Mouse (Mus musculus) left cerebral cortex, postnatal 36 days (tissue): ENCODE data around the gene Ak8. TPM values are rescaled to one million over a fixed set of nuclear protein-coding genes. Genes with fewer than 3 reads are reported as not detected.

Experiments used
- DNase-seq, 2 experiments: peaks; one replicate each; pipeline ENCODE4 v3.0.0; 2021 to 2022; ENCODE audit warnings: low spot score in 2 of 2, mixed read lengths in 1 of 2
- intact Hi-C: fragments of 180-260 bp; cut with DNase I; formaldehyde crosslinking; loops from one replicate; pipeline ENCODE4 v1.15.1; 2025
- total RNA-seq, 2 experiments: library from RNA; stranded (reverse); gene quantifications; 2 replicates each; pipeline ENCODE4 v1.2.3; 2021

The Ak8 gene
- total RNA-seq, result 1 to 10 TPM; 1.6 to 1.7 TPM

DNA sequence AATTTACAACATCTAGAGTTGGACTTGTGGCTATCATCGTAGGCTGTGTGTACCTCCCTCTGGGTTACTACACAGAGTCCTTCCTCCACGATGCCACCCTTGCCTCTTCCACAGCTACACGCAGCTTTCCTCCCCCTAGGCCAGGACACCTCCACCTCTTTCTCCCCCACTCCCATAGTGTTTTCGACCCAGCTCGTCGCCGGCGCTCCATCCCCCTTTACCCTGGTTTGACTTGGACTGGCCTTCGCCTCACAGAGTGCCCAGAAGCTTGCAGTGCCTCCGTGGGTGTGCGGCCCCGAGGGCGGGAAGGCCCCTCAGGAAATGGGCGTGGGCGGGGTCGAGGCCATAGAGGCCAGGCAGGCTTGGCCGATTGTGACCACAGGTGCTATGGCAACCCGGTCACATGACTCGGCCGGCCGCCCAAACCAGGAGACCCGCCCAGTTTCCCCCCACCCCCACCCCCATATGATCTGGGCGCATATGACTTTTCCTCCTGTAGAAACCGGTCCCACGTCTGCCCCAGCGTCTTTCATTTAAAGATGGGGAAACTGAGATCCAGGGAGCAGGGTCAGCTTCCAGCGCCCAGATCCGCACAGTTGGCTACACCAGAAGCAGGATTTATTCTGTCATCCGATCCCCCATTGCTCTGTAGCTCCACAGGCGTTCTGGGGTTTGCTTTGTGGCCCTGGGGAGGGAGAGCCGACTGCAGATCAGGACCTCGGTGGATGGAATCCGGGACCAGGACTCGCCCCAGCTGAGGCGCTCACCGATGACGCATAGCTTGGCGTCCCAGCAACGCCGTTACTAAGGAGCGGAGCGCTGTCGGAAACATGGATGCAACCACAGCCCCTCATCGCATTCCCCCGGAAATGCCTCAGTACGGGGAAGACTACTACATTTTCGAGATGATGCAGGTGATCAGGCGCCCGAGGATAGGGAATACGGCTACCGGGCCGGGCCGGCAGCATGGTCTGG, at the start of gene Ak8, which contains the start of gene Spaca9:
Gene Ak8 (plus strand): TSS at position 804 of the 975 bp plus-strand sequence.
Gene Spaca9 (minus strand): TSS at position 367 of the 975 bp plus-strand sequence.
- intact Hi-C loops, result no loop called here
- peak; percentile 85 for DNase-seq

DNA sequence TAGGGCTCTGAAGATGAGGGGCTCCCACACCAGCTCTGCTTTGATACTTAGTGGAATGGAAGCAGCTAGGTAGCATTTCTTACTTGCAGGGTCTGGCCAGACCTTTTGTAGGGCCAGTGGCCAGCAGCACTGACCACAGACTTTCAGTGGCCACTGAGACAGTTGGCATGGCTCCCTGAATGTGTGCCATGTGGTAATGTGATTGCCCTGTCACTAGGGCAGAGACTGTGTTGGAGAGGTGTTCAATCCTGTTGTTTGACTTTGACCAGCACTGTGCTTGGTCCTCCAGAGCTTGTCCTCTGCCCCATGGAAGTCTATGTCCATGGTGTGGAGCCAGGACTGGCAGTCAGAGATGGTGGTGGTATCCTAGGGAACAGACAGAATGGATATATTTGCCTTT, 49.4 kb upstream of the Ak8 start:
- intact Hi-C loops, result no loop called here
- no peak for DNase-seq

- intact Hi-C loops, result no loop called here
- peak; percentile 34 for DNase-seq
Measured at GRCm38 (mm10) chr2:28653351-28653750, 46.6 kb upstream of the Ak8 start.

- no peak for DNase-seq
- intact Hi-C loops, result no loop called here
Measured at GRCm38 (mm10) chr2:28654295-28654694, 45.7 kb upstream of the Ak8 start.

DNA sequence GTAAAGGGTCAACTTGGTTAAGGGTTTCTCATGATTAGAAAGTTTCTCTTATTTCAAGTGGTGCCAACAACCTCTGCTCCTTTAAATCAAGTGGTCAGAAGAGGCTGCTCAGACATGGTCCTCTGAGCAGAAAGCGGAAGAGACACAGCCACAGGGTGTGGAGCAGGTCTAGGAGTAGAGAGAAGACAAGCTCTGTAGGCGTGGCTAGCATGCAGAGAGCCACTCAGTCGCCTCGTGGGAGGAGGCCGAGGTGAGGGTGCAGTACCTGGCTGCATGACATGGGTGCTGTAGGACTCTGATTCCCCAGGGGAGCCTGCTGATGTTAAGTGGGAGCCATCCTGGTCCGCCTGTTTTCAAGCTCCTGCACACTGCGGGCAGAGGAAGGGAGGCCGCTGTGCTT, 43.7 kb upstream of the Ak8 start:
- no peak for DNase-seq
- intact Hi-C loops, result no loop called here

- no peak for DNase-seq
- intact Hi-C loops, result no loop called here
Measured at GRCm38 (mm10) chr2:28662891-28663290, 37.1 kb upstream of the Ak8 start.

DNA sequence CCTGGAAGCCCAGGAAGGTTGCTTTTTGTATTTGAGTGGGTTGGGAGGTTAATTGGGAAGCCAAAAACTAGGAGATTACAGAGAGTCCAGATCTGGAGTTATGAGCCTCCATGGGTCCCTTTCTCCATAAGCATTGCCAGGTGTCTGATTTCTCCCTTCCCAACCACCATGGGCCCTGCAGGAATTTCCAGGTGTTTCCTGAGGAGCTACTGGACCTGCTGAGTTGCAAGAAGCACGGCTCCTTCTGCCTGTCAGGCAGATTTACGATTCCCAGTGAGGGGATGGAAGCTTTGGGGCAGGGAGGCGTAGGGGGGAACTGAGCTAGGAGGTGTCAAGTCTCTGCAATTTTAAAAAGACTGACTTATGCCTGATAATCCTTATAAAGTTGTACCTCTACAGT, 34.1 kb upstream of the Ak8 start:
- intact Hi-C loops, result no loop called here
- DNase-seq, result no peak

- intact Hi-C loops, result no loop called here
Measured at GRCm38 (mm10) chr2:28671438-28671837, 28.5 kb upstream of the Ak8 start.

DNA sequence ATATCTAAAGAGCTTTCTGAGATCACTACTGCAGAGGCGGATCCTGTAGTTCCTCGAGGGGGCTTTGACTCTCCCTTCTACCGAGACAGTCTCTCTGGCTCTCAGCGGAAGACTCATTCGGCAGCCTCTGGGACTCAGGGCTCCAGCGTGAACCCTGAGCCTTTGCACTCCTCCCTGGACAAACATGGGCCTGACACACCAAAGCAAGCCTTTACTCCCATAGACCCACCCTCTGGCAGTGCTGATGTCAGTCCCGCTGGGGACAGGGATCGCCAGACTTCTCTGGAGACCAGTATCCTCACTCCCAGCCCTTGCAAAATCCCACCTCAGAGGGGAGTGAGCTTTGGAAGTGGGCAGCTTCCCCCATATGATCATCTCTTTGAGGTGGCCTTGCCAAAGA, 24.0 kb upstream of the Ak8 start:
- DNase-seq, result no peak
- intact Hi-C loops, result no loop called here

More at GRCm38 (mm10) chr2:28671438-28671837, 28.5 kb upstream of the Ak8 start:
- DNase-seq, result no peak

DNA sequence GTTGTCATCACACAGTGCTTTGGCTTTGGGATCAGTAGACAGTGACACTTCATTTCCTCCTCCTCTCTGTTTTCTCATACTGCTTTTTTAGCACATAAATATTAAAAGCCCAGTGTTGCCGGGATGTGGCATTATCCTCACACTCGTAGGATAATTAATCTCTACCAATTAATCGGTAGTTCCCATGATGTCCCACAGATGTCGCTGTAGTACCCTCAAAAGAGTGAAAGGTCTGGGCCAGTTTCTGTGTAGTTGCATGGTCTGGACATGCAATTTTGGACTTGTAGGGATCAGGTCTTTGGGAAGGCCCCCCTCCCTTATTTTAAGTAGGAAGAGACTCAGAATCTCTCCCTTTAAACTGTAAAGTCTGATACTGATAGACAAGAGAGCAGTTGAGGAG, 19.3 kb upstream of the Ak8 start:
- no peak for DNase-seq
- intact Hi-C loops, result no loop called here

DNA sequence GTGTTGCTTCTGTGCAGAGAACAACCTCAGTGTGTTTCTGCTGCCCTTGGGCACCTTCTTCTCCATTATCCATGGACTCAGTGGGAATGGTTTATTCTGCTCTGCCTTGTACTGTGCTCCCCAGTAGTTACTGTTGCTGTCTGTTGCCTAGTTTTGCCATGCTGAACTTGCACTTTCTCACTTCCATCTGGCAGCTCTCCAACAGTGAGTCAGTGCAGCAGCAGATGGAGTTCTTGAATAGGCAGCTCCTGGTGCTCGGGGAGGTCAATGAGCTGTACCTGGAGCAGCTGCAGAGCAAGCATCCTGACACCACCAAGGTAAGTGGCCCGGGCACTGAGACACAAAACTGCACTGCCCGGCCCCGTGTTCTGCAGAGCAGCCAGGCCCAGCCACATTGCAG, 18.2 kb upstream of the Ak8 start:
- intact Hi-C loops, result no loop called here
- DNase-seq, result peak; percentile 32 to 40

DNA sequence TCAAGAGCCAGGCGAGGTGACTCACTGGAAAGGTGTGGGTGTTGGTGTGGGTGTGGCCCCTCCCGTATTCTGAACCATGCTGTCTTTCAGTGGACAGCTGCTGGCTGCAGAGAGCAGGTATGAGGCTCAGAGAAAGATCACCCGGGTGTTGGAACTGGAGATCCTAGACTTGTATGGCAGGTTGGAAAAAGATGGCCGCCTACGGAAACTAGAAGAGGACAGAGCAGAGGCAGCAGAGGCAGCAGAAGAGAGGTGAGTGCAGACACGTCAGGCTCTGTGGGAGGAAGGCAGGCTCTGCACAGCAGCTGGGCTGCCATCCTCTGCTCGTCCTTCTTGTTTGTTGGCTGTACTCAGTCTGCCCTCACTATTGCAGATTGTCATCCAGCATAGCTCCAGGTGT, 14.1 kb upstream of the Ak8 start:
- intact Hi-C loops, result loop anchor here (5.0 kb wide), 1 partner anchor 156 kb away; the partner anchor contains the start of genes Ddx31 and Gtf3c4
- peak; percentile 33 to 45 for DNase-seq

GRCm38 (mm10) chr2:28688431-28688830, 11.5 kb upstream of the Ak8 start:
- intact Hi-C loops, result loop anchor here (5.0 kb wide), 1 partner anchor 154 kb away; the partner anchor contains the start of genes Ddx31 and Gtf3c4
- no peak for DNase-seq

- intact Hi-C loops, result no loop called here
- DNase-seq, result peak; percentile 24
Measured at GRCm38 (mm10) chr2:28692692-28693091, 7.3 kb upstream of the Ak8 start.

GRCm38 (mm10) chr2:28698566-28698965, 1.4 kb upstream of the Ak8 start:
- intact Hi-C loops, result no loop called here
- DNase-seq, result no peak

DNA sequence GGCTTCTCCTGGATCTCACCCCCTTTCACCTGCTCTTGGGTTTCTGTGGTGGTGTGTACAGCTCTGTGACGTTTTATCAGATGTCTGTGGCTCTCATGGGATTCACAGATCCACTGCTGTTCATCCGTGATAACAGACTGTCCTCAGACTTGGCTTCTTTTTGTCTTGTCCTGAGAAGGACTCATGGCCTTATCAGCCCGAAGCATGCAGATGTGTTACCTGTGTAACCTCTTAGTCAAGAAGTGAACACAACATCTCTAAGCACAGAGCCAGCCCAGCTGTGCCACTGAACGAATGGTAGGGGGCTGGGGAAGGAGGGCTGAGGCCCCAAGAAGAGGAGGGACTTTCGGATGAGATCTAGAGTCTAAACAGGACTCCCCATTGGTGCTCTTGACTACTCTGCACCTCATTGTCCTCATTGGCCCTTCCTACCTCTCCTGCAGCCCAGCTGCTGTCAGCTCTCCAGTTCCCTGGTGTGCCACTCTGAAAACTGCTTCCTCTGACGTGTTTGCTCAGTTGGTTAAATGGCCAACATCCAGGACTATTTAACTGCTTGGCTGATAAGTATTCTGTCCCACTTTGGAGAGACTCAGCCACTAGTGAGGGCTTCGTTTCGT, 1.8 kb downstream of the Ak8 start:
- DNase-seq, result no peak
- intact Hi-C loops, result no loop called here

GRCm38 (mm10) chr2:28706106-28706636, 6.2 kb downstream of the Ak8 start:
- intact Hi-C loops, result no loop called here
- no peak for DNase-seq

- intact Hi-C loops, result no loop called here
- no peak for DNase-seq
Measured at GRCm38 (mm10) chr2:28706787-28707186, 6.8 kb downstream of the Ak8 start.

DNA sequence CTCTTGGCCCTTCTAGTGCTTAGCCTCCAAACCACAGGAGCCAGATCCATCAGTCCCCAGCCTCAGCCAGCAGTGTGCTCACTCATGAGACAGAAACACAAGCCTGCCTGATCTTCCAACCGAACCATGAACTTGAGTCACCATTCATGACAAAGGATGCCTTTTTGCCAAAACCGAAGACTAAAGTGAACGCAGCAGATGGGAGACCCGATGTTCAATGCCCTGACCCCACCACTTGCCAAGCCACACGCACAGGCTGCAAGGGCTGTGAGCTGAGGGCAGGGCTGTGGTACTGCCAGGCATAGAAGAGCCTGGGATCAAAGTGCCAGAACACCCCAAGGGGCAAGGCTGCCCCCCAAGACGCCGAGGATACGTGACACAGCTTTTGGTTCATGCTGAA, 13.1 kb downstream of the Ak8 start:
- no peak for DNase-seq
- intact Hi-C loops, result no loop called here

DNA sequence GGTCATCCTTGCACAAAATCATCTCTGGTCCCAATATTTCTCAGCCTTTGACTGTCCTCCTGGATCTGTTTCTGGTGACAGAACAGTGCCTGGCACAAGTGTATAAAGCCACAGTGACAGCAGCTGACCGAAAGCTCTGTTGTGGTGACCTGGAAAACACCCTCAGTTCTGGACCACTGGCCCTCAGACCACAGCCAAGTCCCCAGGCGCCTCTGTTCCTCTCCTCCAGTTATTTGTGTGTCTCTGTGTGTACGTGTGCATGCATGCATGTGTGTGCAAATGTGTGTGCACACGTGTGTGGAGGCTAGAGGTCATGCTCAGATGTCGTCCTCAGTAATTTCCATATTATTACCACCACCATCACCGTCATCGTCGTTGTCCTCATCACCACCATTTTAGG, 22.5 kb downstream of the Ak8 start:
- no peak for DNase-seq
- intact Hi-C loops, result no loop called here
